Mouse (Mus musculus) heart, embryonic 10.5 days (tissue): ENCODE measurements around the gene Vmn1r217. TPM values are rescaled to one million over a fixed set of nuclear protein-coding genes. Genes with fewer than 3 reads are reported as not detected.
"Not testable (repeated sequence)": the region's sequence is repeated elsewhere in the genome, so short reads cannot be mapped to it uniquely, and the experiment has no call there.

Experiments
- DNase-seq: peaks from one replicate; pipeline ENCODE4 v3.0.0-alpha.2; 2017; ENCODE audit warnings: low spot score
- H3K27ac ChIP-seq: fragments of 300-500 bp; sonication (generic); 2 replicates; pipeline ENCODE4 v1.5.1; 2016; ENCODE audit warnings: mild to moderate bottlenecking
- H3K27me3 ChIP-seq: fragments of 300-500 bp; sonication (generic); 2 replicates; pipeline ENCODE4 v1.6.1; 2016; ENCODE audit warnings: mild to moderate bottlenecking; ENCODE audit not compliant: poor library complexity, insufficient read depth, severe bottlenecking
- H3K36me3 ChIP-seq: fragments of 300-500 bp; sonication (generic); 2 replicates; pipeline ENCODE4 v1.6.1; 2016; ENCODE audit warnings: mild to moderate bottlenecking, moderate library complexity
- H3K4me1 ChIP-seq: fragments of 300-500 bp; sonication (generic); 2 replicates; pipeline ENCODE4 v1.6.1; 2016; ENCODE audit warnings: mild to moderate bottlenecking
- H3K4me3 ChIP-seq: fragments of 300-500 bp; sonication (generic); 2 replicates; pipeline ENCODE4 v1.5.1; 2016; ENCODE audit warnings: mild to moderate bottlenecking, moderate library complexity
- H3K9me3 ChIP-seq: fragments of 300-500 bp; sonication (generic); 2 replicates; pipeline ENCODE4 v1.6.1; 2016; ENCODE audit warnings: mild to moderate bottlenecking, moderate library complexity
- WGBS: fragments of 180-500 bp; shearing (Covaris S2); methylation state at CpG from one replicate; pipeline ENCODE4 v1.1.7; 2016; 5-methylcytosine and 5-hydroxymethylcytosine counted together
- polyA plus RNA-seq: library from polyadenylated mRNA; unstranded; fragments of >200 nt; fragmentation: Nextera tagmentation; extraction: Ambion mirVana; gene quantifications from 2 replicates; pipeline ENCODE4 v1.2.1, GENCODE M21; 2016

Gene Vmn1r217
- polyA plus RNA-seq = not detected in 2 replicates

GRCm38 (mm10) chr13:23118126-23118525 lies at the start of gene Vmn1r217:
TSS of gene Vmn1r217 (minus strand) at chr13:23118226.
- not testable (repeated sequence) for DNase-seq, H3K4me3 ChIP-seq, H3K27ac ChIP-seq, H3K4me1 ChIP-seq, H3K36me3 ChIP-seq, H3K9me3 ChIP-seq, H3K27me3 ChIP-seq
- WGBS = 53% methylated on average over 1 of the region's 1 CpGs

GRCm38 (mm10) chr13:23166471-23166870 lies 48.4 kb upstream of the Vmn1r217 start:
- not testable (repeated sequence) for H3K4me3 ChIP-seq, H3K36me3 ChIP-seq, H3K27me3 ChIP-seq, DNase-seq, H3K27ac ChIP-seq, H3K4me1 ChIP-seq, H3K9me3 ChIP-seq
- WGBS = 83% methylated on average over 4 of the region's 4 CpGs

- Histone ChIP-seq H3K4me3 (no peak within 1 kb of the TSS), H3K27ac (no peak within 1 kb of the TSS), H3K36me3 (no peaks in the 10 kb centered on the region), H3K4me1 (no peaks in the 10 kb centered on the region), H3K27me3 (no peaks in the 10 kb centered on the region), H3K9me3 (no peaks in the 10 kb centered on the region)
- WGBS = 67% methylated on average over 4 of the region's 4 CpGs
- DNase-seq = no peak
These were observed 41.0 kb upstream of the Vmn1r217 start, which contains the start of gene Vmn1r219 for GRCm38 (mm10) chr13:23159012-23159411. TSS of gene Vmn1r219 (plus strand) at chr13:23159312.

GRCm38 (mm10) chr13:23157848-23158247 lies 39.8 kb upstream of the Vmn1r217 start:
- H3K4me1 ChIP-seq = no peaks in the 10 kb centered on the region
- H3K27ac ChIP-seq = no peak overlapping the region
- WGBS = 43% methylated on average over 3 of the region's 3 CpGs
- H3K36me3 ChIP-seq = no peaks in the 10 kb centered on the region
- DNase-seq = no peak
- no peak overlapping the region for H3K4me3 ChIP-seq
- no peaks in the 10 kb centered on the region for H3K9me3 ChIP-seq
- H3K27me3 ChIP-seq = no peaks in the 10 kb centered on the region

GRCm38 (mm10) chr13:23138880-23139279 lies 20.9 kb upstream of the Vmn1r217 start:
- no peak for DNase-seq
- no peaks in the 10 kb centered on the region for H3K9me3 ChIP-seq
- no peaks in the 10 kb centered on the region for H3K36me3 ChIP-seq
- H3K4me1 ChIP-seq = no peaks in the 10 kb centered on the region
- no peaks in the 10 kb centered on the region for H3K27me3 ChIP-seq
- 84% methylated on average over 2 of the region's 2 CpGs for WGBS
- H3K4me3 ChIP-seq = no peak overlapping the region
- H3K27ac ChIP-seq = no peak overlapping the region

- H3K36me3 ChIP-seq = no peaks in the 10 kb centered on the region
- H3K4me3 ChIP-seq = no peak overlapping the region
- WGBS = 75% methylated on average over 1 of the region's 1 CpGs
These were observed 15.5 kb upstream of the Vmn1r217 start for GRCm38 (mm10) chr13:23133501-23133900.

GRCm38 (mm10) chr13:23133099-23133498 lies 15.1 kb upstream of the Vmn1r217 start, which contains the start of gene Vmn1r218:
TSS of gene Vmn1r218 (plus strand) at chr13:23133155.
- Histone ChIP-seq H3K9me3 (no peaks in the 10 kb centered on the region), H3K27ac (no peak within 1 kb of the TSS), H3K4me3 (no peak within 1 kb of the TSS), H3K4me1 (no peaks in the 10 kb centered on the region), H3K36me3 (no peaks in the 10 kb centered on the region), H3K27me3 (no peaks in the 10 kb centered on the region)
- WGBS = 74% methylated on average over 3 of the region's 3 CpGs
- no peak for DNase-seq

More at GRCm38 (mm10) chr13:23133501-23133900, 15.5 kb upstream of the Vmn1r217 start:
- Histone ChIP-seq H3K9me3 (no peaks in the 10 kb centered on the region), H3K27me3 (no peaks in the 10 kb centered on the region), H3K27ac (no peak overlapping the region), H3K4me1 (no peaks in the 10 kb centered on the region)
- no peak for DNase-seq

- H3K27ac ChIP-seq = no peak overlapping the region
- no peaks in the 10 kb centered on the region for H3K36me3 ChIP-seq
- WGBS = 83% methylated on average over 2 of the region's 2 CpGs
- H3K27me3 ChIP-seq = no peaks in the 10 kb centered on the region
- no peaks in the 10 kb centered on the region for H3K4me1 ChIP-seq
- DNase-seq = no peak
- H3K4me3 ChIP-seq = no peak overlapping the region
- H3K9me3 ChIP-seq = no peaks in the 10 kb centered on the region
These were observed 2.6 kb upstream of the Vmn1r217 start for GRCm38 (mm10) chr13:23120611-23121010.

- Histone ChIP-seq H3K9me3 (no peaks in the 10 kb centered on the region), H3K36me3 (no peaks in the 10 kb centered on the region), H3K4me3 (no peak overlapping the region), H3K27ac (no peak overlapping the region), H3K27me3 (no peaks in the 10 kb centered on the region), H3K4me1 (no peaks in the 10 kb centered on the region)
- no peak for DNase-seq
- WGBS = 85% methylated on average over 4 of the region's 4 CpGs
These were observed 23.6 kb downstream of the Vmn1r217 start for GRCm38 (mm10) chr13:23094386-23094785.

GRCm38 (mm10) chr13:23069312-23069711 lies 48.7 kb downstream of the Vmn1r217 start:
- WGBS = 83% methylated on average over 2 of the region's 2 CpGs

GRCm38 (mm10) chr13:23067725-23068124 lies 50.3 kb downstream of the Vmn1r217 start, which contains the start of gene Vmn1r215:
TSS of gene Vmn1r215 (plus strand) at chr13:23068025.
- no peaks in the 10 kb centered on the region for H3K9me3 ChIP-seq
- DNase-seq = no peak
- WGBS = 63% methylated on average over 1 of the region's 1 CpGs

More at GRCm38 (mm10) chr13:23069312-23069711, 48.7 kb downstream of the Vmn1r217 start:
- no peaks in the 10 kb centered on the region for H3K36me3 ChIP-seq
- H3K27me3 ChIP-seq = no peaks in the 10 kb centered on the region
- H3K27ac ChIP-seq = no peak overlapping the region
- no peak overlapping the region for H3K4me3 ChIP-seq
- no peaks in the 10 kb centered on the region for H3K9me3 ChIP-seq
- no peak for DNase-seq
- H3K4me1 ChIP-seq = no peaks in the 10 kb centered on the region

GRCm38 (mm10) chr13:23057778-23058177 lies 60.2 kb downstream of the Vmn1r217 start:
- Histone ChIP-seq H3K27me3 (no peaks in the 10 kb centered on the region), H3K36me3 (no peaks in the 10 kb centered on the region), H3K4me1 (no peaks in the 10 kb centered on the region), H3K9me3 (no peaks in the 10 kb centered on the region), H3K27ac (no peak overlapping the region), H3K4me3 (no peak overlapping the region)
- WGBS = 35% methylated on average over 1 of the region's 1 CpGs
- no peak for DNase-seq

More at GRCm38 (mm10) chr13:23067725-23068124, 50.3 kb downstream of the Vmn1r217 start, which contains the start of gene Vmn1r215:
- H3K4me3 ChIP-seq = no peak within 1 kb of the TSS
- H3K27ac ChIP-seq = no peak within 1 kb of the TSS
- H3K4me1 ChIP-seq = no peaks in the 10 kb centered on the region
- no peaks in the 10 kb centered on the region for H3K27me3 ChIP-seq
- H3K36me3 ChIP-seq = no peaks in the 10 kb centered on the region
